Mouse (Mus musculus): ENCODE results near the gene Gpr4. TPM values are rescaled to one million over a fixed set of nuclear protein-coding genes. Genes with fewer than 3 reads are reported as not detected.

Gene Gpr4
- total and polyA plus RNA-seq, 3 experiments, result 0.04 to 0.31 TPM; not detected in 1

DNA sequence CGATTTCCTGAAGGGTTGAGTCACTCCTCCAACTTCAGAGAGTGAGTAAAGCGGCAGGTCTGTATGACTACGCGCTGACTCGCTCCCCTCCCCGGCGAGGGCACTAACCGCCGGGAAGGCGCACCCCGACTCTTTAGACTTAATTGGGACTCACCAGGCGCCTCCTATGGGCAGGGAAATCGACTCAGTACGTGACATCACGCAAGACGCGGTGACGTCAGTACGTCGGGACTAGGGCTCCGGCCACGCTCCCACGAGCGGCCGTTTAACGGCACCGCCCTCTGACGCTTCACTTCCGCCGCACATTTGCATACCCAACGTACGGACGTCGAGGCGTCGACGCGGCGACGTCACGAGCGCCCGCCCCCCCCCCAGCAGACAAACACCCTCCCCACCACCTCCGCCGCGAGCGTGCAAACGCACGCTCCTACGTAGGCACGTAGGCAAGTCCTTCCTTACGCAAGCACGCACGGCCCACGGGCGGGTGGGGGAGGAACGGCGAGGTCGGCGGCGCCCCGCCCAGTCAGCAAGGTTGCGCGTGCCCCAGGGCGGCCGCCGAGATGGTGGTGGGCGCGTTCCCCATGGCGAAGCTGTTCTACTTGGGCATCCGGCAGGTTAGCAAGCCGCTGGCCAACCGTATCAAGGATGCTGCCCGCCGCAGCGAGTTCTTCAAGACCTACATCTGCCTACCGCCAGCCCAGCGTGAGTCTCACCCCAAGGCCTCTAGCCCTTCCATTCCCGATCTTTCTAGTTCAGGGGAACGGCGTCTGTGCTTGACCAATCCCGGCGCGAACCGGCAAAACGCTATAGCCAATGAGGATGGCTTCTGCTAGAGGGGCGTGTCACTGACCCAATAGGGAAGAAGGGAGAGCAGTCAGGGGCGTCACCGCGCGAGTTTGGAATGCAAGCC, 15.8 kb downstream of the Gpr4 start, which contains the start of gene Opa3:
Opa3 (plus strand) TSS at position 452 of the 910 bp plus-strand sequence.
- in situ Hi-C loops (cut with MboI; ENCODE audit: low pct_ligation_motif_present, low pct_unique_long_range_greater_than_20kb, low sequenced_read_pairs), result no loop called here
- dilution Hi-C loops (cut with MboI; ENCODE audit: extremely low pct_ligation_motif_present, extremely low pct_unique_long_range_greater_than_20kb, low sequenced_read_pairs), result no loop called here
- H3K9me3 ChIP-seq (replicated peaks; ENCODE audit: low read length), result no peaks in the 10 kb centered on the region
- no peaks in the 10 kb centered on the region for H3K27me3 ChIP-seq (replicated peaks)
- peak within 1 kb of the TSS; percentile 91 for H3K27ac ChIP-seq (ENCODE audit: insufficient read depth, low read depth)
- peaks cover 14% of the 10 kb centered on the region for H3K79me2 ChIP-seq (replicated peaks; ENCODE audit: control insufficient read depth, extremely low read depth, insufficient read depth, poor library complexity, severe bottlenecking)
- H3K4me2 ChIP-seq (ENCODE audit: insufficient read depth, low read depth, poor library complexity, severe bottlenecking), result peak within 1 kb of the TSS; percentile 90
- H3K9ac ChIP-seq (ENCODE audit: insufficient read depth, low read depth), result peak within 1 kb of the TSS; percentile 95
- peaks cover 0 to 57% of the 10 kb centered on the region in 2 experiments for H3K36me3 ChIP-seq (replicated peaks in 1 of 2; ENCODE audit: control insufficient read depth in 1 of 2, insufficient read depth in 1 of 2, low read length in 1 of 2)
- DNase-seq (ENCODE audit: extremely low read depth), result peak; percentile 100
- H3K4me1 ChIP-seq (ENCODE audit: control insufficient read depth in 1 of 2, insufficient read depth in 2 of 2), result peaks cover 0 to 32% of the 10 kb centered on the region in 2 experiments; a peak in 2 of 4 replicates
- H3K4me3 ChIP-seq (replicated peaks in 1 of 3; ENCODE audit: low read depth in 2 of 3, low read length in 2 of 3, poor library complexity in 1 of 3), result peak within 1 kb of the TSS; percentile 75 to 99 (median 92)
- peak; percentile 25 for TF ChIP-seq USF1 (IDR thresholded peaks at IDR 0.05; ENCODE audit: low read depth, low read length)
- TF ChIP-seq RCOR1 (conservative IDR thresholded peaks at IDR 0.05; ENCODE audit: low read depth, low read length), result no peak
- peak; percentile 67 for TF ChIP-seq BHLHE40 (IDR thresholded peaks at IDR 0.05; ENCODE audit: low read depth, low read length)
- TF ChIP-seq ZC3H11A (IDR thresholded peaks at IDR 0.05; ENCODE audit: low read depth, low read length), result no peak
- TF ChIP-seq MEF2A (IDR thresholded peaks at IDR 0.05; ENCODE audit: borderline replicate concordance, low read depth, low read length), result 0 out of 2 replicates have a peak, but pooled peaks have one; percentile 22
- peak; percentile 79 for TF ChIP-seq ZMIZ1 (IDR thresholded peaks at IDR 0.05; ENCODE audit: low read depth, low read length)
- 0 out of 2 replicates have a peak, but pooled peaks have one; percentile 49 for TF ChIP-seq TBP (conservative IDR thresholded peaks at IDR 0.05; ENCODE audit: low read depth, low read length)
- peak; percentile 79; the same call in 1 of the 2 replicates for TF ChIP-seq MAZ (IDR thresholded peaks at IDR 0.05; ENCODE audit: low read depth, low read length)
- TF ChIP-seq E2F4 (IDR thresholded peaks at IDR 0.05; ENCODE audit: insufficient replicate concordance, low read depth, low read length), result 0 out of 2 replicates have a peak, but pooled peaks have one; percentile 63
- TF ChIP-seq JUN (IDR thresholded peaks at IDR 0.05; ENCODE audit: insufficient read depth, low read depth, low read length), result peak; percentile 15; the same call in 1 of the 2 replicates
- TF ChIP-seq KAT2A (IDR thresholded peaks at IDR 0.05; ENCODE audit: insufficient replicate concordance, low read length), result peak; percentile 63; the same call in 1 of the 2 replicates
- peak; percentile 60 for TF ChIP-seq MAX (IDR thresholded peaks at IDR 0.05; ENCODE audit: low read length)
- no peak; the same call in 1 of the 2 replicates for TF ChIP-seq CHD1 (IDR thresholded peaks at IDR 0.05; ENCODE audit: low read depth, low read length)
- TF ChIP-seq JUND (conservative IDR thresholded peaks at IDR 0.05; ENCODE audit: low read depth, low read length), result 0 out of 2 replicates have a peak, but pooled peaks have one; percentile 34
- peak; percentile 82 for TF ChIP-seq POLR2A (IDR thresholded peaks at IDR 0.05; ENCODE audit: low read depth, low read length)
- TF ChIP-seq POLR2AphosphoS2 (IDR thresholded peaks at IDR 0.05; ENCODE audit: low read depth, low read length), result peak; percentile 70
- no peak for TF ChIP-seq ZNF384 (IDR thresholded peaks at IDR 0.05; ENCODE audit: low read depth, low read length)
- peak; percentile 35; the same call in 1 of the 2 replicates for TF ChIP-seq MXI1 (IDR thresholded peaks at IDR 0.05; ENCODE audit: low read depth, low read length)
- TF ChIP-seq CHD2 (IDR thresholded peaks at IDR 0.05; ENCODE audit: low read length), result peak; percentile 97
- TF ChIP-seq GABPA (IDR thresholded peaks at IDR 0.05; ENCODE audit: insufficient replicate concordance, low read depth, low read length), result peak; percentile 48; the same call in 1 of the 2 replicates
- peak; percentile 33; the same call in 1 of the 2 replicates for TF ChIP-seq TCF12 (IDR thresholded peaks at IDR 0.05; ENCODE audit: low read depth, low read length)
- no peak for TF ChIP-seq SMC3 (IDR thresholded peaks at IDR 0.05; ENCODE audit: low read depth, low read length)
- TF ChIP-seq MYC (IDR thresholded peaks at IDR 0.05; ENCODE audit: low read depth, low read length), result peak; percentile 71; the same call in 1 of the 2 replicates
- no peak for TF ChIP-seq MAFK (IDR thresholded peaks at IDR 0.05; ENCODE audit: insufficient replicate concordance, low read length)
- TF ChIP-seq CTCF (conservative IDR thresholded peaks at IDR 0.05 in 1 of 2, IDR thresholded peaks at IDR 0.05 in 1 of 2; ENCODE audit: low read depth in 2 of 2, low read length in 2 of 2), result peak in 1 of 2 experiments; percentile 55; a peak in 2 of 4 replicates
- TF ChIP-seq IRF4 (IDR thresholded peaks at IDR 0.05; ENCODE audit: low read depth, low read length), result peak; percentile 58; the same call in 1 of the 2 replicates
- TF ChIP-seq ETS1 (conservative IDR thresholded peaks at IDR 0.05; ENCODE audit: low read depth, low read length), result peak; percentile 75
- peak; percentile 15 for TF ChIP-seq NRF1 (IDR thresholded peaks at IDR 0.05; ENCODE audit: low read depth, low read length)
- no peak; the same call in 1 of the 2 replicates for TF ChIP-seq RAD21 (IDR thresholded peaks at IDR 0.05; ENCODE audit: low read depth, low read length)
- TF ChIP-seq NELFE (IDR thresholded peaks at IDR 0.05; ENCODE audit: low read depth, low read length), result peak; percentile 73
- no peak for TF ChIP-seq UBTF (IDR thresholded peaks at IDR 0.05; ENCODE audit: low read depth, low read length)
- TF ChIP-seq ELF1 (IDR thresholded peaks at IDR 0.05; ENCODE audit: low read depth, low read length), result peak; percentile 76
- peak; percentile 83 for TF ChIP-seq SIN3A (IDR thresholded peaks at IDR 0.05; ENCODE audit: low read length)
- no peak for TF ChIP-seq USF2 (conservative IDR thresholded peaks at IDR 0.05; ENCODE audit: low read depth, low read length)
- no peak for TF ChIP-seq PAX5 (IDR thresholded peaks at IDR 0.05; ENCODE audit: low read length)
- TF ChIP-seq HCFC1 (IDR thresholded peaks at IDR 0.05; ENCODE audit: low read depth, low read length), result peak; percentile 69
- TF ChIP-seq EP300 (IDR thresholded peaks at IDR 0.05; ENCODE audit: low read length), result no peak

Data from CH12.LX (cell line).